Mouse (Mus musculus) right cerebral cortex, postnatal 36 days (tissue): Measurements from ENCODE around the gene Gas7.
A peak's percentile ranks its signal among the peaks of the same experiment; 100 is the strongest.

Experiments used
- DNase-seq, 2 experiments: peaks; one replicate each; pipeline ENCODE4 v3.0.0; 2022; ENCODE audit warnings: low spot score in 2 of 2, mixed read lengths in 1 of 2

The Gas7 gene

GRCm38 (mm10) chr11:67570947-67571346 lies 115.7 kb downstream of the Gas7 start:
- peak; percentile 42 to 57 for DNase-seq

- no peak for DNase-seq
Measured at GRCm38 (mm10) chr11:67574344-67574743, 119.1 kb downstream of the Gas7 start.

- no peak for DNase-seq
Measured at GRCm38 (mm10) chr11:67577472-67577871, 122.2 kb downstream of the Gas7 start.

- no peak for DNase-seq
Measured at GRCm38 (mm10) chr11:67577994-67578393, 122.8 kb downstream of the Gas7 start.

- no peak for DNase-seq
Measured at GRCm38 (mm10) chr11:67579136-67579535, 123.9 kb downstream of the Gas7 start.

GRCm38 (mm10) chr11:67581549-67581948 lies 126.3 kb downstream of the Gas7 start:
- DNase-seq = no peak

GRCm38 (mm10) chr11:67582570-67582969 lies 127.3 kb downstream of the Gas7 start:
- DNase-seq = no peak

GRCm38 (mm10) chr11:67585016-67585415 lies 129.8 kb downstream of the Gas7 start:
- no peak for DNase-seq

- no peak for DNase-seq
Measured at GRCm38 (mm10) chr11:67585629-67586028, 130.4 kb downstream of the Gas7 start.

- no peak for DNase-seq
Measured at GRCm38 (mm10) chr11:67586231-67586994, 131.2 kb downstream of the Gas7 start.

- no peak for DNase-seq
Measured at GRCm38 (mm10) chr11:67588196-67588827, 133.1 kb downstream of the Gas7 start.

- peak; percentile 78 to 80 for DNase-seq
Measured at GRCm38 (mm10) chr11:67588828-67589314, 133.6 kb downstream of the Gas7 start.

GRCm38 (mm10) chr11:67596233-67596632 lies 141.0 kb downstream of the Gas7 start:
- DNase-seq = peak; percentile 87 to 94

GRCm38 (mm10) chr11:67596856-67597255 lies 141.6 kb downstream of the Gas7 start:
- DNase-seq = no peak

- DNase-seq = peak in 1 of 2 experiments; percentile 73
Measured at GRCm38 (mm10) chr11:67597388-67597787, 142.2 kb downstream of the Gas7 start.

GRCm38 (mm10) chr11:67599141-67599540 lies 143.9 kb downstream of the Gas7 start:
- no peak for DNase-seq

GRCm38 (mm10) chr11:67600710-67601430 lies 145.6 kb downstream of the Gas7 start:
- peak; percentile 64 to 75 for DNase-seq

- DNase-seq = no peak
Measured at GRCm38 (mm10) chr11:67602711-67603369, 147.6 kb downstream of the Gas7 start.

GRCm38 (mm10) chr11:67604481-67604880 lies 149.2 kb downstream of the Gas7 start:
- DNase-seq = peak in 1 of 2 experiments; percentile 73

- DNase-seq = no peak
Measured at GRCm38 (mm10) chr11:67608114-67608683, 153.0 kb downstream of the Gas7 start.

- no peak for DNase-seq
Measured at GRCm38 (mm10) chr11:67612158-67612839, 157.1 kb downstream of the Gas7 start.
